Mouse (Mus musculus) spleen, adult 10 weeks (tissue): ENCODE results near the gene Zfp607a. TPM values are rescaled to one million over a fixed set of nuclear protein-coding genes. Genes with fewer than 3 reads are reported as not detected.

Source experiments
- polyA plus RNA-seq: library from polyadenylated mRNA; stranded (reverse); fragments of 350-450 nt; fragmentation: Illumina TruSeq; extraction: RNeasy Lipid Tissue Mini Kit (QIAGEN cat#74804); gene quantifications from one replicate; pipeline ENCODE4 v1.2.3, GENCODE M21; 2015; ENCODE audit warnings: low replicate concordance; ENCODE audit not compliant: insufficient read depth

Gene Zfp607a
- 18.2 TPM for polyA plus RNA-seq

DNA sequence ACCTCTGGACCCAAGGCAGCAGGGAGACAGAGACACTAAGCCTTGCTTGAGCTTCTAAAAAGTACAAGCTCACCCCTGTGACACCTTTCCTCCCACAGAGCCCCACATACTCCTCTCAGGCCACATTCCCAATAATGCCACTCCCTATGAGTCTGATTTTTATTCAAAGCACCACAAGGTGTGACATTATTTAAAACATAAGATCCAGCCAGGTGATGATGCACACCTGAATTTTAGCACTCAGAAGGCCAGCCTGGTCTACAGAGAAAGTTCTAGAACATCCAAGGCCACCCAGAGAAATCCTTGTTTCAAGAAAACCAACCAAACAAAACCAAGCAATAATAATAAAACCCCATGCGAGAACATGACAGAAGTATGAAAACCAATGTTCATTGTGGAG lies at the start of gene Zfp607a:
Zfp607a (plus strand) TSS at position 301 of the 400 bp plus-strand sequence.

DNA sequence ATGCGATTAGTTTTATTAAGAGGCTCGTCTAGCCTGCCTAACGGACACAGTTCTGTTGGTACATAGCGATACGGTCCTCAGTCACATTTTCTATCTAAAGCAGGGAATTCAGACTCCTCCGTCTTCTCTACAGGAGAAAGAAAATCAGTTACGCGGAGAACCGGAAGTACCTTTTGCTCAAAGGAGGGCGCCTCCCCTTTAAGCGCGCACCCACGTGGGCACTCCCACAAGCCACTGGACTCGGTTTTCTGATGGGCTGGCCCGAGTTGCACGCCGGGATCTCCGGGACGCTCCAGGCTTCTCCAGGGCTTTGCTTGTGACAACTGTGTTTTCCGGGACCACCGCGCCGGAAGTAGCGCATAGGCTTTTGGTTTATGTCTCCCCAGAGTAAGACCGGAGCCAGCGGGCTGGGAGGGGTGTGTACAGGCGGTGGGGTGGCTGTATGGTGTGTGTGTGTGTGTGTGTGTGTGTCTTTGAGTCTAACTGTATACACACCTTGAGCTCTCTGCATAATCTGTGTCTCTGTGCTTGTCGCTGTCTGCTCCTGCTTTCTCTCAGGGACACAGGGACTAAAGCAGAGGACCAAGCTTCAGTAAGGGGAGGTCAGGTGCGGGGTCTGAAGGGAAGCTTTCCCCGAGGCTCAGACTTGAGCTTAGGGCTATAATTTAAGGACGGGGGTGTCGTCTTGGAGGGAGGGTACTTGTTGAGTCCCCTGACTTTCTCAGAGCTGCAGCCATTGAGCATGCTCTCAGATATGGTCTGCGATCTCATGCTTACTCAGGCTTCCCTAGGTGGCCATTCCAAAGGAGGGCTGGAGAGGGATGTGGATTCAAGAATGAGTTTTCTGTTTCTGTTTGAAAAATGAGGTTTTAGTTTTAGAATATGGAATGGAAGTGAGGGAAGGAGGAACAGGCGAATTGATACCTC lies 18.7 kb upstream of the Zfp607a start, which contains the start of gene Zfp59:
Zfp59 (plus strand) TSS at position 285 of the 927 bp plus-strand sequence.

DNA sequence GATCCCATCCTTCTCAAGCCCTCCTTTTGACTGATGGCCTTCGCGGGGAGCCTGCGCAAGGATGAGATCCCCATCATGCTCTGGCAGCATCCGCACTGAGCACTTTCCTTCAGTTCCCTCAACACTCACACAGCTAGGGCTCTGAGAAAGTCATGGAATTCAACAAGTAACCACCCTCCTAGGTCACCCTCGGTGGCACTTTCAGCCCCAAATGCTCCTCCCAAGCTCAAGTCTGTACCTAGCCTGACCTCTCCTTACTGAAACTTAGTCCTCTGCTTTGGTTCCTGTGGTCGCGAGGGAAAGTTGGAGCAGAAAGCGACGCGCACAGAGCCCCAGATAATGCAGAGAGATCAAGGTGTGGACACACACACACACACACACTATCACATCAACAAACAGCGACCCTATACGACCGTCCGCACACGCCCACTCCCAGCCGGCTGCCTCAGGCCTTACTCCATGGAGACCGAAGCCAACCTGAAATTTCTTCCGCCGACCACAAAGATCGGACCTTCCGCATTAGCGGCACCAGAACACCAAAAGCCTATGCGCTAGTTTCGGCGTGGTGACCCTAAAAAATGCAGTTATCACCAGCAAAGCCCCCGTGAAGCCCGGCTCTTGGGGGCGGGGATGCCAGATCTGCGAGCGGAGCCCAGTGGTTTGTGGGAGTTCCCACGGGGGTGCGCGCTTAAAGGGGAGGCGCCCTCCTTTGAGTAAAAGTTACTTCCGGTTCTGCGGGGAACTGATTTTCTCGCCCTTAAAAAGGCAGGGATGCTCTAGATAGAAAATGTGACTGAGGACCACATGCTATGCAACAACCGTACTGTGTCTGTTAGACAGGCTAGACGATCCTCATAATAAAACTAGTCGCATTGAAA lies 71.7 kb downstream of the Zfp607a start, which contains the start of gene Zfp974:
Zfp974 (minus strand) TSS at position 643 of the 878 bp plus-strand sequence.

Other genes with a start within 250 kb of the Zfp607a start
- gene Ttc9b, start 203.6 kb upstream of the Zfp607a start, polyA plus RNA-seq = not detected
- 3.4 TPM for gene Map3k10, start 182.9 kb upstream of the Zfp607a start, polyA plus RNA-seq
- 2.2 TPM for gene Zfp607b, start 168.2 kb upstream of the Zfp607a start, polyA plus RNA-seq
- gene Zfp60, start 126.1 kb upstream of the Zfp607a start, polyA plus RNA-seq = 19.3 TPM
- 22.8 TPM for gene Zfp626, start 50.3 kb upstream of the Zfp607a start, polyA plus RNA-seq
- gene Zfp59, start 18.9 kb upstream of the Zfp607a start, polyA plus RNA-seq = 9.8 TPM
- gene Zfp974, start 71.9 kb downstream of the Zfp607a start, polyA plus RNA-seq = 17.1 TPM
- gene Zfp780b, start 121.6 kb downstream of the Zfp607a start, polyA plus RNA-seq = 19.0 TPM
- 10.2 TPM for gene Zfp850, start 156.6 kb downstream of the Zfp607a start, polyA plus RNA-seq
- gene Psmc4, start 192.6 kb downstream of the Zfp607a start, polyA plus RNA-seq = 104 TPM
- 0.21 TPM for gene Fcgbp, start 213.7 kb downstream of the Zfp607a start, polyA plus RNA-seq